Comparison of ENCODE assay signal across 19 mouse cellular contexts in genomic region chr3:95725863-95726262, GRCm38 (mm10). TPM values are rescaled to one million over a fixed set of nuclear protein-coding genes. Genes with fewer than 3 reads are reported as not detected.
"Had no signal": no experiment of that assay in that cellular context is flagged by ENCODE, and none has a peak within 500 bp of the region (broad histone marks: within the 10 kb centered on the region; RNA-seq: fewer than 3 reads in every experiment).

No protein-coding gene starts in this region.

- H3K27ac ChIP-seq: kidney, embryonic 15.5 days; left cerebral cortex, adult 2 months; liver, embryonic 13.5 days; neural tube, embryonic 12.5 days; neural tube, embryonic 15.5 days; stomach, embryonic 15.5 days had no signal

- H3K4me1 ChIP-seq: kidney, embryonic 15.5 days; neural tube, embryonic 12.5 days; neural tube, embryonic 15.5 days; stomach, embryonic 15.5 days had no signal

- H3K27me3 ChIP-seq: kidney, embryonic 15.5 days; liver, embryonic 13.5 days; neural tube, embryonic 12.5 days; neural tube, embryonic 15.5 days; stomach, embryonic 15.5 days had no signal

- H3K36me3 ChIP-seq: kidney, embryonic 15.5 days; liver, embryonic 13.5 days; neural tube, embryonic 12.5 days; neural tube, embryonic 15.5 days; stomach, embryonic 15.5 days had no signal

- H3K4me3 ChIP-seq: kidney, embryonic 15.5 days; left cerebral cortex, adult 2 months; liver, embryonic 13.5 days; neural tube, embryonic 12.5 days; neural tube, embryonic 15.5 days; stomach, embryonic 15.5 days had no signal

- H3K9me3 ChIP-seq: kidney, embryonic 15.5 days; liver, embryonic 13.5 days; neural tube, embryonic 12.5 days; neural tube, embryonic 15.5 days; stomach, embryonic 15.5 days had no signal

- DNase-seq: kidney, postnatal 10 days; kidney, postnatal 36 days; layer of hippocampus, postnatal 36 days; liver, embryonic 13.5 days; lung, adult 2 months; lung, postnatal 14 days; lung, postnatal 4 days; midbrain, embryonic 14.5 days; right cerebral cortex, adult 18-20 months; right cerebral cortex, postnatal 14 days; spleen, adult 18-20 months; thymus, postnatal 14 days; thymus, postnatal 4 days had no signal

RNA-seq across cellular contexts. Expression of gene Adamtsl4, which starts 38.1 kb away (rescaled TPM):
- total RNA-seq: megakaryocyte-erythroid progenitor cell, adult 5-6 weeks had no signal
